Mouse (Mus musculus): Measurements from ENCODE around the gene Fbxl3. TPM values are rescaled to one million over a fixed set of nuclear protein-coding genes. Genes with fewer than 3 reads are reported as not detected.
A peak's percentile ranks its signal among the peaks of the same experiment; 100 is the strongest.

Gene Fbxl3
- polyA plus RNA-seq, 1 experiment from 2014 or later: 29.3 TPM

- no peak for DNase-seq (ENCODE audit: low spot score)
Observed at GRCm38 (mm10) chr14:103085840-103086533, 13.4 kb downstream of the Fbxl3 start.

GRCm38 (mm10) chr14:103079209-103079977 lies 20.0 kb downstream of the Fbxl3 start:
- DNase-seq (ENCODE audit: low spot score): no peak

GRCm38 (mm10) chr14:103078006-103078912 lies 21.1 kb downstream of the Fbxl3 start:
- DNase-seq (ENCODE audit: low spot score): no peak

- DNase-seq (ENCODE audit: low spot score): no peak
Observed at GRCm38 (mm10) chr14:103077272-103078005, 21.9 kb downstream of the Fbxl3 start.

GRCm38 (mm10) chr14:103075166-103075565 lies 24.2 kb downstream of the Fbxl3 start:
- DNase-seq (ENCODE audit: low spot score): no peak

- DNase-seq (ENCODE audit: low spot score): no peak
Observed at GRCm38 (mm10) chr14:103073825-103074224, 25.5 kb downstream of the Fbxl3 start.

GRCm38 (mm10) chr14:103072731-103073130 lies 26.6 kb downstream of the Fbxl3 start:
- no peak for DNase-seq (ENCODE audit: low spot score)

- no peak for DNase-seq (ENCODE audit: low spot score)
Observed at GRCm38 (mm10) chr14:103071471-103071870, 27.9 kb downstream of the Fbxl3 start.

- peak; percentile 23 for DNase-seq (ENCODE audit: low spot score)
Observed at GRCm38 (mm10) chr14:103070790-103071189, 28.6 kb downstream of the Fbxl3 start.

- DNase-seq (ENCODE audit: low spot score): peak; percentile 94
Observed at GRCm38 (mm10) chr14:103069864-103070611, 29.3 kb downstream of the Fbxl3 start, which contains the start of gene Cln5. Gene Cln5, plus strand, starts transcription at chr14:103070216.

GRCm38 (mm10) chr14:103069465-103069863 lies 29.9 kb downstream of the Fbxl3 start:
- no peak for DNase-seq (ENCODE audit: low spot score)

GRCm38 (mm10) chr14:103065294-103066167 lies 33.8 kb downstream of the Fbxl3 start:
- DNase-seq (ENCODE audit: low spot score): peak; percentile 89

- DNase-seq (ENCODE audit: low spot score): no peak
Observed at GRCm38 (mm10) chr14:103059495-103059894, 39.9 kb downstream of the Fbxl3 start.

- DNase-seq (ENCODE audit: low spot score): no peak
Observed at GRCm38 (mm10) chr14:103058998-103059397, 40.4 kb downstream of the Fbxl3 start.

GRCm38 (mm10) chr14:103056601-103057000 lies 42.8 kb downstream of the Fbxl3 start:
- no peak for DNase-seq (ENCODE audit: low spot score)

- no peak for DNase-seq (ENCODE audit: low spot score)
Observed at GRCm38 (mm10) chr14:103054731-103055130, 44.6 kb downstream of the Fbxl3 start.

GRCm38 (mm10) chr14:103051159-103051769 lies 48.1 kb downstream of the Fbxl3 start:
- peak; percentile 86 for DNase-seq (ENCODE audit: low spot score)

GRCm38 (mm10) chr14:103048292-103049086 lies 50.9 kb downstream of the Fbxl3 start:
- DNase-seq (ENCODE audit: low spot score): no peak
